Mouse (Mus musculus): ENCODE data around the gene Zfhx3. TPM values are rescaled to one million over a fixed set of nuclear protein-coding genes. Genes with fewer than 3 reads are reported as not detected.

The Zfhx3 gene
- polyA plus RNA-seq, 1 experiment from 2014 or later = 2.4 TPM

- no peak overlapping the region for H3K9ac ChIP-seq (ENCODE audit: low read depth, low read length)
- H3K9me3 ChIP-seq (ENCODE audit: control insufficient read depth) = no peaks in the 10 kb centered on the region
- H3K4me2 ChIP-seq (replicated peaks; ENCODE audit: low read depth) = no peak overlapping the region
- no peak for TF ChIP-seq CTCF (IDR thresholded peaks at IDR 0.05; ENCODE audit: low read depth)
- WGBS = 24% methylated on average over 8 of the region's 8 CpGs
- peaks cover 6% of the 10 kb centered on the region; the same call in 1 of the 2 replicates for H3K4me1 ChIP-seq (replicated peaks; ENCODE audit: control insufficient read depth, insufficient read depth, low read length)
- no peaks in the 10 kb centered on the region for H3K36me3 ChIP-seq (ENCODE audit: control insufficient read depth, insufficient read depth)
- peak; percentile 44; the same call in 1 of the 2 replicates for ATAC-seq
- H3K27me3 ChIP-seq (replicated peaks; ENCODE audit: control insufficient read depth, insufficient read depth, low read length) = no peaks in the 10 kb centered on the region
- H3K4me3 ChIP-seq (ENCODE audit: low read depth, low read length) = no peak overlapping the region
- no peak overlapping the region for H3K27ac ChIP-seq (ENCODE audit: low read depth, low read length)
These were observed 780.4 kb downstream of the Zfhx3 start for GRCm38 (mm10) chr8:108722671-108723513.

GRCm38 (mm10) chr8:108723636-108724035, 781.2 kb downstream of the Zfhx3 start:
- Histone ChIP-seq H3K9me3 (ENCODE audit: control insufficient read depth) (no peaks in the 10 kb centered on the region), H3K4me1 (replicated peaks; ENCODE audit: control insufficient read depth, insufficient read depth, low read length) (peaks cover 3% of the 10 kb centered on the region; the same call in 1 of the 2 replicates), H3K4me2 (replicated peaks; ENCODE audit: low read depth) (no peak overlapping the region), H3K4me3 (ENCODE audit: low read depth, low read length) (no peak overlapping the region), H3K9ac (ENCODE audit: low read depth, low read length) (no peak overlapping the region), H3K27me3 (replicated peaks; ENCODE audit: control insufficient read depth, insufficient read depth, low read length) (no peaks in the 10 kb centered on the region), H3K27ac (ENCODE audit: low read depth, low read length) (no peak overlapping the region), H3K36me3 (ENCODE audit: control insufficient read depth, insufficient read depth) (no peaks in the 10 kb centered on the region)
- 0 out of 2 replicates have a peak, but pooled peaks have one; percentile 16 for TF ChIP-seq CTCF (IDR thresholded peaks at IDR 0.05; ENCODE audit: low read depth)
- WGBS = 82% methylated on average over 11 of the region's 11 CpGs
- ATAC-seq = no peak

- H3K27me3 ChIP-seq (replicated peaks; ENCODE audit: control insufficient read depth, insufficient read depth, low read length) = no peaks in the 10 kb centered on the region
- no peak overlapping the region for H3K27ac ChIP-seq (ENCODE audit: low read depth, low read length)
- H3K9ac ChIP-seq (ENCODE audit: low read depth, low read length) = no peak overlapping the region
- H3K36me3 ChIP-seq (ENCODE audit: control insufficient read depth, insufficient read depth) = no peaks in the 10 kb centered on the region
- H3K4me3 ChIP-seq (ENCODE audit: low read depth, low read length) = no peak overlapping the region
- no peak for TF ChIP-seq CTCF (IDR thresholded peaks at IDR 0.05; ENCODE audit: low read depth)
- 37% methylated on average over 11 of the region's 11 CpGs for WGBS
- H3K4me2 ChIP-seq (replicated peaks; ENCODE audit: low read depth) = no peak overlapping the region
- H3K4me1 ChIP-seq (replicated peaks; ENCODE audit: control insufficient read depth, insufficient read depth, low read length) = peaks cover 5% of the 10 kb centered on the region; the same call in 1 of the 2 replicates
- peak; percentile 25; the same call in 1 of the 2 replicates for ATAC-seq
- H3K9me3 ChIP-seq (ENCODE audit: control insufficient read depth) = no peaks in the 10 kb centered on the region
These were observed 782.5 kb downstream of the Zfhx3 start for GRCm38 (mm10) chr8:108724818-108725506.

- Histone ChIP-seq H3K36me3 (ENCODE audit: control insufficient read depth, insufficient read depth) (no peaks in the 10 kb centered on the region), H3K27ac (ENCODE audit: low read depth, low read length) (no peak overlapping the region), H3K4me1 (replicated peaks; ENCODE audit: control insufficient read depth, insufficient read depth, low read length) (peaks cover 9% of the 10 kb centered on the region; the same call in 1 of the 2 replicates), H3K4me3 (ENCODE audit: low read depth, low read length) (no peak overlapping the region), H3K9ac (ENCODE audit: low read depth, low read length) (no peak overlapping the region), H3K27me3 (replicated peaks; ENCODE audit: control insufficient read depth, insufficient read depth, low read length) (no peaks in the 10 kb centered on the region), H3K4me2 (replicated peaks; ENCODE audit: low read depth) (no peak overlapping the region), H3K9me3 (ENCODE audit: control insufficient read depth) (no peaks in the 10 kb centered on the region)
- no peak for TF ChIP-seq CTCF (IDR thresholded peaks at IDR 0.05; ENCODE audit: low read depth)
- WGBS = 78% methylated on average over 10 of the region's 10 CpGs
- ATAC-seq = no peak
These were observed 783.2 kb downstream of the Zfhx3 start for GRCm38 (mm10) chr8:108725631-108726030.

- no peaks in the 10 kb centered on the region for H3K9me3 ChIP-seq (ENCODE audit: control insufficient read depth)
- no peaks in the 10 kb centered on the region for H3K27me3 ChIP-seq (replicated peaks; ENCODE audit: control insufficient read depth, insufficient read depth, low read length)
- no peak for TF ChIP-seq CTCF (IDR thresholded peaks at IDR 0.05; ENCODE audit: low read depth)
- no peak overlapping the region for H3K4me2 ChIP-seq (replicated peaks; ENCODE audit: low read depth)
- peaks cover 9% of the 10 kb centered on the region; the same call in 1 of the 2 replicates for H3K4me1 ChIP-seq (replicated peaks; ENCODE audit: control insufficient read depth, insufficient read depth, low read length)
- no peaks in the 10 kb centered on the region for H3K36me3 ChIP-seq (ENCODE audit: control insufficient read depth, insufficient read depth)
- H3K4me3 ChIP-seq (ENCODE audit: low read depth, low read length) = no peak overlapping the region
- H3K9ac ChIP-seq (ENCODE audit: low read depth, low read length) = no peak overlapping the region
- no peak for ATAC-seq
- 25% methylated on average over 12 of the region's 12 CpGs for WGBS
- no peak overlapping the region for H3K27ac ChIP-seq (ENCODE audit: low read depth, low read length)
These were observed 784.2 kb downstream of the Zfhx3 start for GRCm38 (mm10) chr8:108726541-108727241.

- Histone ChIP-seq H3K27ac (ENCODE audit: low read depth, low read length) (no peak overlapping the region), H3K36me3 (ENCODE audit: control insufficient read depth, insufficient read depth) (no peaks in the 10 kb centered on the region), H3K4me2 (replicated peaks; ENCODE audit: low read depth) (no peak overlapping the region), H3K9me3 (ENCODE audit: control insufficient read depth) (no peaks in the 10 kb centered on the region), H3K4me3 (ENCODE audit: low read depth, low read length) (no peak overlapping the region), H3K4me1 (replicated peaks; ENCODE audit: control insufficient read depth, insufficient read depth, low read length) (peaks cover 9% of the 10 kb centered on the region; the same call in 1 of the 2 replicates), H3K9ac (ENCODE audit: low read depth, low read length) (no peak overlapping the region), H3K27me3 (replicated peaks; ENCODE audit: control insufficient read depth, insufficient read depth, low read length) (no peaks in the 10 kb centered on the region)
- 37% methylated on average over 2 of the region's 2 CpGs for WGBS
- no peak for ATAC-seq
- TF ChIP-seq CTCF (IDR thresholded peaks at IDR 0.05; ENCODE audit: low read depth) = no peak
These were observed 786.7 kb downstream of the Zfhx3 start for GRCm38 (mm10) chr8:108729169-108729568.

Data from intestine, postnatal 0 days (tissue).